Mouse (Mus musculus): ENCODE results near the gene Prdx5. TPM values are rescaled to one million over a fixed set of nuclear protein-coding genes. Genes with fewer than 3 reads are reported as not detected.
"Not testable (repeated sequence)": the region's sequence is repeated elsewhere in the genome, so short reads cannot be mapped to it uniquely, and the experiment has no call there.

Gene Prdx5
- polyA plus RNA-seq, 1 experiment from 2014 or later = 272 TPM

DNA sequence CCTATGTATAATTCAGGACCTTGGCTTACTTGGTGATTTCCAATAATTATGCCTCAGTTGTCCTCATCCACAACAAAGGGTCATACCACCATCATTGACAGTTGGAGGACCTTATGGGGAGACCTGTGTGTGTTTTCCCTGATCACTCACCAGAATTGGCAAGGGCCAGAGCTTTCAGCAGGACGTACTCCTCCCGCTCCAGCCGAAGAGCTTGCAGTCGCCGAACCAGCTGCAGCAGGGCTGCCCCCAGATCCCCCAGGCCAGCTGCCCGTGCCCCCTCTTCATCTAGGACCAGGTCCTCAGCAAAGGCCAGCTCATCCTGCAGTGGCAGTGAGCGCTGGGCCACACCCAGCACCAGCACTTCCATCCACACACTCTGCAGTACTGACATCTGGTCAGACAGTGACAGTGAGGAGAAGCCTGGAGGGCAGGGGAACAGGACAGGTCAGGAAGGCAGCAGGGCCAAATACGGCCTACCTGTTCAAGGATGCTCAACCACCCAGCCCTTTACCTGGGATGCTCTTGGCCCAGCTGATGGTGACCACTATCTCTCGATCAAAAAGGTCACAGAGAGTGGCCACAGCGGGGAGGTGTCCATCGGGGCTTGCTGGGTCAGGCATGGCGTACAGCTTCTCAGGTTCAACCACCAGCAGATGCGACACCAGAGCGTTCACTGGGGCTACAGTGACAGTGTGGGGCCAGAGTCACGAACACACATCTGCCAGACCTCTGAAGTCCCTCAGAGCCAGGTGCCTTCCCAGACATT lies 2.5 kb upstream of the Prdx5 start:
- peaks cover 23% of the 10 kb centered on the region for H3K4me1 ChIP-seq (replicated peaks; ENCODE audit: control insufficient read depth, insufficient read depth, low read length)
- H3K4me3 ChIP-seq (replicated peaks; ENCODE audit: low read length) = no peak overlapping the region
- no peak overlapping the region for H3K9ac ChIP-seq (replicated peaks; ENCODE audit: low read depth, low read length)
- peaks cover 15% of the 10 kb centered on the region; the same call in 1 of the 2 replicates for H3K36me3 ChIP-seq (ENCODE audit: control insufficient read depth, insufficient read depth)
- 93% methylated on average over 15 of the region's 15 CpGs for WGBS
- H3K4me2 ChIP-seq (ENCODE audit: low read length) = no peak overlapping the region
- H3K27me3 ChIP-seq (replicated peaks; ENCODE audit: control insufficient read depth, insufficient read depth, low read length) = no peaks in the 10 kb centered on the region
- no peak overlapping the region for H3K27ac ChIP-seq (ENCODE audit: low read length)
- no peaks in the 10 kb centered on the region for H3K9me3 ChIP-seq (ENCODE audit: control insufficient read depth, low read length)
- no peak for ATAC-seq

DNA sequence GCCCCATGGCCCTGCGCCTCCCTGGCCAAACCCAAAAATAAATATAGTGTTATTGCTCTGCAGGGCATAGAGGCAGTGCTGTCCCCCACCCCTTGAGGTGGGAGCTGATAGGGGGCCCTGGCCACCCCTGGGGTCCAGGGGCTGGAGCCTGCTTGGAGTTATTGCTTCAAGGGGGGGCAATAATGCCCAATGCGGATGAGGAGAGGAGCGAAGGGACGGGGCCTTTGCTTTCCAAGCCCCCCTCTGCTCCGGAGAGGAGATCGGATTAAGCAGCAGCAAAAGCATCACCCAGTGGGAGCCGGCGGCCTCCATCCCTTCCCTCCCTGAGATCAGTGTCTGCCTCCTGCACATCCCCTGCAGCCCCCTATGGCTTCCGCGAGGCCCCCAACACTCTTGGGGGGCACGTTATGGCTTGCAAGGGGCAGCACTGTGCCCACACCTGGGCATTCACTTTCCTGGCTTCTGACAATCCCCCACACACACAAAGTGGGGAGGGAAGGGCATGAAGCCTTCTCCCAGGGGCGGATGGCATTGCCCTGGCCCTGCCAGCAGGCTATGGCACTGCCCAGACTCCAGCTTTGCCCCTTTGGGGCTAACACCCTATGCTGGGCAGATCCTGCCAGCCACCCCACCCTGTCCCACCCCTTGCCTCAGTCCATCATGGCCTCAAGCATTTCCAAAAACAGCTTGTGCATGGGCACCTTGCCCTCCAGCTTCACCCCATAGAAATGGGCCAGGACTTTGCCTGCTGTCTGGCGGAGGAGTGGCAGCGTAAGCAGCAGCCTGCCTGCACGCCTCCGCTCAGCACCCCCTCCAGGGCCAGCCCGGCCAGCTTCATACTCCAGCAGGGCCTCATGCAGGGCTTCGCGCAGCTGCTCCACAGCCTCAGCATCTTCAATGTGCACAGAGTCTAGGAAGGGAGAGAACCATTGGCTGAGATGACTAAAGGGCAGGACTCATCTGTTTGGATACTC lies 1.5 kb upstream of the Prdx5 start:
- Histone ChIP-seq H3K27ac (ENCODE audit: low read length) (no peak overlapping the region), H3K9ac (replicated peaks; ENCODE audit: low read depth, low read length) (no peak overlapping the region), H3K4me2 (ENCODE audit: low read length) (no peak overlapping the region), H3K4me3 (replicated peaks; ENCODE audit: low read length) (no peak overlapping the region), H3K27me3 (replicated peaks; ENCODE audit: control insufficient read depth, insufficient read depth, low read length) (no peaks in the 10 kb centered on the region), H3K4me1 (replicated peaks; ENCODE audit: control insufficient read depth, insufficient read depth, low read length) (peaks cover 24% of the 10 kb centered on the region), H3K36me3 (ENCODE audit: control insufficient read depth, insufficient read depth) (peaks cover 15% of the 10 kb centered on the region; the same call in 1 of the 2 replicates), H3K9me3 (ENCODE audit: control insufficient read depth, low read length) (no peaks in the 10 kb centered on the region)
- no peak for ATAC-seq
- WGBS = 81% methylated on average over 19 of the region's 19 CpGs

DNA sequence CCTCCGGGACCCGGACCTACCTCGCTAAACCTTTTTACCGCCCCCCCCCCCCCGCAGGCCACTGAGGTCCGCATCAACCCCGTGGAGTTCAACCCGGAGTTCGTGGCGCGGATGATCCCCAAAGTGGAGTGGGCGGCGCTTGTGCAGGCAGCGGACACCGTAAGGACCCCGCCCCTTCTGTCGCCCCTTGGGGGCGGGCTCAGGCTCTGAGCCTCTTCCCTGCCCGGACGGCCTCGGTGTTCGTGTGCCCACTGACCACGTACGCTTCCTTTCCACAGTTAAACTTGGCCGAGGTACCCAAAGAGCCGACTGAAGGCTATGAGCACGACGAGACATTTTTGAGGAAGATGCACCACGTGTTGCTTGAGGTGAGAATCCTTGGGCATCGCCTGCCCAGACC lies 400 bp upstream of the Prdx5 start:
- Histone ChIP-seq H3K4me1 (replicated peaks; ENCODE audit: control insufficient read depth, insufficient read depth, low read length) (peaks cover 24% of the 10 kb centered on the region), H3K36me3 (ENCODE audit: control insufficient read depth, insufficient read depth) (peaks cover 15% of the 10 kb centered on the region; the same call in 1 of the 2 replicates), H3K27ac (ENCODE audit: low read length) (peak overlapping the region; percentile 98), H3K9ac (replicated peaks; ENCODE audit: low read depth, low read length) (peak overlapping the region; percentile 79), H3K4me3 (replicated peaks; ENCODE audit: low read length) (peak overlapping the region; percentile 76), H3K4me2 (ENCODE audit: low read length) (peak overlapping the region; percentile 62)
- ATAC-seq = peak; percentile 6
- under 1% methylated on average over 25 of the region's 30 CpGs for WGBS
- not testable (repeated sequence) for H3K9me3 ChIP-seq (ENCODE audit: control insufficient read depth, low read length); H3K27me3 ChIP-seq (replicated peaks; ENCODE audit: control insufficient read depth, insufficient read depth, low read length)

DNA sequence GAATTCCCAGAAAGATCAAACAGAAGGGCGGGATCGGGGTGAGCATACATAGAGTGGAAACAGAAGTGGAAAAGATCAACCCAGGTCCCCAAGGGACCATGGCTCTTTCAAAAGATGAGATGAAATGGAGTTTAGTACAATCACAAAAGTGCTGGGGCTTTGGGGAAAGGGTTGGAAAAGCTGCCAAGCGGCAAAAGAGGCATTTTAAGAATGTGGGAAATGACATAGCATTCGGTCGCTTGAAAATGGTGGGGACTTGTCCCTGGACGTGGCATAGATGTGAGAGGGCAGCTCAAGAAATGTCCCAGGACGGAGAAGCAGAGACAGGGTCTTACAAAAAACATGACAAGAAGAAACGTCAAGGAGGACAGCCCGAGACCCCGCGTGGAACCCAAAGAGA lies 885 bp downstream of the Prdx5 start:
- no peaks in the 10 kb centered on the region for H3K27me3 ChIP-seq (replicated peaks; ENCODE audit: control insufficient read depth, insufficient read depth, low read length)
- no peak for ATAC-seq
- peak overlapping the region; percentile 98 for H3K27ac ChIP-seq (ENCODE audit: low read length)
- H3K4me2 ChIP-seq (ENCODE audit: low read length) = peak overlapping the region; percentile 62
- H3K4me3 ChIP-seq (replicated peaks; ENCODE audit: low read length) = peak overlapping the region; percentile 76
- H3K9me3 ChIP-seq (ENCODE audit: control insufficient read depth, low read length) = no peaks in the 10 kb centered on the region
- H3K4me1 ChIP-seq (replicated peaks; ENCODE audit: control insufficient read depth, insufficient read depth, low read length) = peaks cover 24% of the 10 kb centered on the region
- peaks cover 15% of the 10 kb centered on the region; the same call in 1 of the 2 replicates for H3K36me3 ChIP-seq (ENCODE audit: control insufficient read depth, insufficient read depth)
- WGBS = 11% methylated on average over 11 of the region's 11 CpGs
- peak overlapping the region; percentile 79 for H3K9ac ChIP-seq (replicated peaks; ENCODE audit: low read depth, low read length)

DNA sequence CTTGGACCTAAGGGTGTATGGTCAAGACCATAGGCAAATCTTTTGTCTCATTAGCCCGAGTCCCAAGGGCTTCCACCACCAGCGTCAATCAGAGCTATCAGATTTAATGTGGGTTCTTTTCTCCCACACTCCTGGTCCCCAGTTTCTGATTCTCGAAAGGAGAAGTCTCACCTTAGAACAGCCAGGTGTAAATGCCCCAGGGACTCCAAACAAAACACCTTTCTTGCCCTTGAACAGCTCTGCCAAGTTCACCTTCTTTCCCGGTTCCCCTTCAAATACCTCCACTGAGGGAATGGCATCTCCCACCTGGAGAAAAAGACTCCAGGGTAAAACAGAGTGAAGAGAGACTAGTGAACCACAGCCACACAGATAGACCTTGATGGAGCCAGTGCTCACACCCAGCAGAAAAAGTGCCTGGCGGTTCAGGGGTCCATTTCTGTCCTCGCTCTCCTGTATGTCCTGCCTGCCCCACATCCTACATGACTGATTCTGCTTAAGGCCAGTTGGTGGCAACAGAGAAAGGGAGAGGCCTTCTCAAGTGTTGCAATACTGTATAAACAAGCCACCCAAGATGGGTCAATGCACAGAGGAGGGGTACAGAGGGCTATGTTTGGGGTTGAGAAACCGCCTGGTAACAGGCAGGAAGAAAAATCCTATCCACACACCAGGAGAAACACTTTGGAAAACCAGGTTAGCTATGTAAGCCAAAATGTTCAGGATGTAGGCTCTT lies 1.9 kb downstream of the Prdx5 start:
- Histone ChIP-seq H3K27me3 (replicated peaks; ENCODE audit: control insufficient read depth, insufficient read depth, low read length) (no peaks in the 10 kb centered on the region), H3K27ac (ENCODE audit: low read length) (no peak overlapping the region), H3K4me2 (ENCODE audit: low read length) (peak overlapping the region; percentile 62; the same call in 1 of the 2 replicates), H3K9me3 (ENCODE audit: control insufficient read depth, low read length) (no peaks in the 10 kb centered on the region), H3K36me3 (ENCODE audit: control insufficient read depth, insufficient read depth) (peaks cover 9% of the 10 kb centered on the region; the same call in 1 of the 2 replicates), H3K4me1 (replicated peaks; ENCODE audit: control insufficient read depth, insufficient read depth, low read length) (peaks cover 24% of the 10 kb centered on the region), H3K9ac (replicated peaks; ENCODE audit: low read depth, low read length) (no peak overlapping the region; the same call in 1 of the 2 replicates), H3K4me3 (replicated peaks; ENCODE audit: low read length) (peak overlapping the region; percentile 76)
- ATAC-seq = no peak
- WGBS = 90% methylated on average over 7 of the region's 7 CpGs

DNA sequence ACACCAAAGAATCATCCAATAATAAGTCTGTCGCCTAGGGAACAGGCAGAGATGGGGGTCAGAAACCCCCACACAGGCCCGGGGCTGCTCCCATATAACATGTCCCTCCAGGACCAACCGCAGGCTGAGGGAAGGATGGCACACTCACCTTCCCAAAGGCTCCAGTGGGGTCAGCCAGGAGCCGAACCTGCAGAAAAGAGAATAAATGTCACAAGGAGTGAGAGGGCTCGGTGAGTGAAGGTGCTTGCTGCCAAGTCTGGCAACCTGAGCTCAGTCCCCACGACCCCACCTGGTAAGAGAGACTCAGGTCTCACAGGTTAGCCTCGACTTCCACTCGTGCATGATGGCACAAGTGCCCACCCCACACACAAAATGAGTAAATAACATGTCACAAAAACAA lies 2.8 kb downstream of the Prdx5 start:
- ATAC-seq = no peak
- 88% methylated on average over 8 of the region's 8 CpGs for WGBS

DNA sequence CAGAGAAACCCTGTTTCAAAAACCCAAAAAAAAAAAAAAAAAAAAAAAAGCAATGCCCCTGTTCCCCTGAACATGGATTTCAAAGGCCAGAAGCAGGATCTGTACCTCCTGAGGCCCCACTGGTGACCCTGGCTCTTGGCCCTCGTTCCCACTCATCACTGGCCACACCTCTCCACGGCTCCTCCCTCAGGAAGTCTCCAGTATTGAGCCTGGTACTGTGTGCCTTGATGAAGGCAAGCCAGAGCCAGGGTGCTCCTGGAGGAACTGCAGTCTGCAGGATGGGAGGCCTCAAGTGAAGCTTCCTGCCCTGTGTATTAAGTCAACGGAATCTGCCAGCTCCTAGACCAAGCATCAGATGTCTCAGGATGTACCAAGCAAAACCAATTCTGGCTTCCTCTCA lies 3.7 kb downstream of the Prdx5 start:
- Histone ChIP-seq H3K36me3 (ENCODE audit: control insufficient read depth, insufficient read depth) (no peaks in the 10 kb centered on the region), H3K9ac (replicated peaks; ENCODE audit: low read depth, low read length) (no peak overlapping the region), H3K4me2 (ENCODE audit: low read length) (no peak overlapping the region), H3K4me1 (replicated peaks; ENCODE audit: control insufficient read depth, insufficient read depth, low read length) (peaks cover 24% of the 10 kb centered on the region), H3K27me3 (replicated peaks; ENCODE audit: control insufficient read depth, insufficient read depth, low read length) (no peaks in the 10 kb centered on the region), H3K27ac (ENCODE audit: low read length) (no peak overlapping the region), H3K9me3 (ENCODE audit: control insufficient read depth, low read length) (no peaks in the 10 kb centered on the region), H3K4me3 (replicated peaks; ENCODE audit: low read length) (no peak overlapping the region)
- no peak for ATAC-seq
- WGBS = 96% methylated on average over 3 of the region's 3 CpGs

More for the DNA sequence above, 2.8 kb downstream of the Prdx5 start:
- 0 out of 2 replicates have a peak, but pooled peaks cover 2% of the 10 kb centered on the region for H3K36me3 ChIP-seq (ENCODE audit: control insufficient read depth, insufficient read depth)
- H3K4me3 ChIP-seq (replicated peaks; ENCODE audit: low read length) = no peak overlapping the region
- no peaks in the 10 kb centered on the region for H3K27me3 ChIP-seq (replicated peaks; ENCODE audit: control insufficient read depth, insufficient read depth, low read length)
- no peak overlapping the region for H3K27ac ChIP-seq (ENCODE audit: low read length)
- H3K4me2 ChIP-seq (ENCODE audit: low read length) = no peak overlapping the region
- no peak overlapping the region for H3K9ac ChIP-seq (replicated peaks; ENCODE audit: low read depth, low read length)
- no peaks in the 10 kb centered on the region for H3K9me3 ChIP-seq (ENCODE audit: control insufficient read depth, low read length)
- H3K4me1 ChIP-seq (replicated peaks; ENCODE audit: control insufficient read depth, insufficient read depth, low read length) = peaks cover 24% of the 10 kb centered on the region

DNA sequence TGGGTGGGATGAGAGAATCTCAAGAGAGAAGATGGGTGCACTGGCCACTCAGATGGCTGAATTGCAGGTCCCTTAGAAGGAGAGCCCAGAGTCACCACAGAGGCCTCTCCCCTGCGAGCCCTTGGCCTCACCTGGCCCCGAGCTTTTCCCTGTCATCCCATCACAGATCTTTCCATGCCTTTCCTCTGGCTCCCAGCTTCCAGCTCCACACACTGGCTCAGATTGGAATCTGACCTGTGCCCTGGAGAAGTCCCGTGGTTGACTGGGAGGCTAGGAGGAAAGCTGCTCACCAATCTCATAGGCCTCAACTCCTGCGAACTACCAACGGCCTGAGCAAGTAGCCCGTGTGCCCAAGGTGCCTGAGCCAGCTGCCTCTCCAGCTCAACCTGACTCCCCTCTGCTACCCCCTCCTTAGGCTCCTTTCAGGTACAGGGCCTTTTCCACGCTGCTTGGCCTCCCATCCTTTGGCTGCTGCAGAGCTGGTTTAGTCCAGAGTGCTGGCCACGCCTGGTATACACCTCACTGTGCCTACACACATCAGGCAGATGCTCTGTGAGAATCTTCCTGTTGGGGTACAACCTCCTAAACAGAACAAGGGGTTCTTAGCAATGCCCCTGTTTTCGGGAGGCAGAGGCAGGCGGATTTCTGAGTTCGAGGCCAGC lies 4.3 kb downstream of the Prdx5 start:
- peaks cover 20% of the 10 kb centered on the region for H3K4me1 ChIP-seq (replicated peaks; ENCODE audit: control insufficient read depth, insufficient read depth, low read length)
- no peak overlapping the region for H3K27ac ChIP-seq (ENCODE audit: low read length)
- H3K9me3 ChIP-seq (ENCODE audit: control insufficient read depth, low read length) = no peaks in the 10 kb centered on the region
- no peak overlapping the region for H3K4me3 ChIP-seq (replicated peaks; ENCODE audit: low read length)
- 93% methylated on average over 11 of the region's 11 CpGs for WGBS
- no peak for ATAC-seq
- no peaks in the 10 kb centered on the region for H3K27me3 ChIP-seq (replicated peaks; ENCODE audit: control insufficient read depth, insufficient read depth, low read length)
- no peak overlapping the region for H3K9ac ChIP-seq (replicated peaks; ENCODE audit: low read depth, low read length)
- H3K4me2 ChIP-seq (ENCODE audit: low read length) = no peak overlapping the region
- H3K36me3 ChIP-seq (ENCODE audit: control insufficient read depth, insufficient read depth) = no peaks in the 10 kb centered on the region

Data from forebrain, embryonic 16.5 days (tissue).